Mouse (Mus musculus): ENCODE measurements around the gene Acr. TPM values are rescaled to one million over a fixed set of nuclear protein-coding genes. Genes with fewer than 3 reads are reported as not detected.

Gene Acr
- polyA plus RNA-seq, 1 experiment from 2014 or later, result 2.6 TPM

DNA sequence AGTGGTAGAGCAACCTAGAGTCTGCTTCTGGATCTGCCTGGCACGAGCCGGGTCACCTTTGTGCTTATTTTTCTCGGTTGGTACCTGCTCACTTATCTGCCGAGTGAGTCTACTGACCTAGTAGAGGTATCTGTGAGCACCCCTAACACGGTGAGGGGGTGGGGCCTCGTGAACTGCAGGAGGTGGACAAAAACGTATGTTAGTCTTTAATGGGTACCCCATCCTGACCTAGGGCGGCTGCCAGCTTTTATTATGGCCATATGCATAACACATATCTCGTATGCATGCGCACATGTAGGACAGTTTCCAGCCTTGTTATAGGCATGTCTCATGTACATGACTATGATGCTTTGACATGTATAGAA lies 34.3 kb upstream of the Acr start:
- H3K4me3 ChIP-seq (ENCODE audit: low read depth, low read length), result peak overlapping the region; percentile 42
- 87% methylated on average over 10 of the region's 10 CpGs for WGBS
- no peak for ATAC-seq (ENCODE audit: low read depth)
- H3K27me3 ChIP-seq (ENCODE audit: control insufficient read depth, insufficient read depth, low read length), result no peaks in the 10 kb centered on the region
- 0 out of 2 replicates have a peak overlapping the region, but pooled peaks have one; percentile 29 for H3K9ac ChIP-seq (replicated peaks; ENCODE audit: low read depth, low read length)
- peaks cover 24% of the 10 kb centered on the region for H3K4me1 ChIP-seq (ENCODE audit: control insufficient read depth, insufficient read depth, low read length)
- H3K9me3 ChIP-seq (ENCODE audit: control insufficient read depth, low read length), result no peaks in the 10 kb centered on the region
- no peak overlapping the region for H3K27ac ChIP-seq (ENCODE audit: low read depth, low read length)
- H3K36me3 ChIP-seq (ENCODE audit: control insufficient read depth, insufficient read depth, low read length), result no peaks in the 10 kb centered on the region
- peak overlapping the region; percentile 81 for H3K4me2 ChIP-seq (ENCODE audit: low read depth, low read length)

DNA sequence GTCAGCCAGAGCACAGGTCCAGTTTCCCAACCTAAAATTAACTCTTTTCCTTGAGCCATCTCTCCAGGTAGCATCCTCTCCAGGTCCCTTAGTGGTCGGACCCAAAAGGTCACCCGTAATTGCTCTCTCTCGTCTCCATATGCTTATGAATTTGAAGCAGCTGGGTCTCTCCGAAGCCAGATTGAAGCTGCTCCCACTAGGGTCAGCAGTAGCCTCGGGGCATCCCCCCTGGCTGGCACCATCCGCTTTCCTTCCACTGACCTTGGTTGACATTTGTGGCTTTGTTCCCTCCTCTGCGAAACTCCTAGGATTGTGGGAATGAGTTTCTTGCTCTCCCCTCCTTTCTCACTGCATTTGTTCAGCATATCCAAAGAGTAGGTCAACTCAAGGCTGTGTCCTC lies 24.0 kb upstream of the Acr start:
- 87% methylated on average over 7 of the region's 7 CpGs for WGBS
- ATAC-seq (ENCODE audit: low read depth), result no peak

DNA sequence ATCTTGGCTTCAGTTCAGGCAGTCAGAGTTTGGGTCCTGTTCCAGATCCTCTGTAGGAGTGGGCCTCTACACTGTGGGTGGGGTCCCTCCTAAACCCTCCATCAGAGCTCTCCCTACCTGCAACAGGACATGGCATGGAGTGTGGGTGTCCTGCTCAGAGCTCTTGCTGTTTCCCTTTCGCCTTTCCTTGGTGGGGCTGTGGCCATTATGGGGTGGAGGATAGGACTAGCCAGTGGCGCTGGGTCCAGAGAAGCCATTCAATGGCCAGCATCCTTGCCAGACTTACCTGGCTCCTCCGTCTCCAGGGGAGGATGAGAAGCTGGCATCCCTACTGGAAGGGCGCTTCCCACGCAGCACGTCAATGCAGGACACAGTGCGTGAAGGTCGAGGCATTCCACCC lies 20.8 kb upstream of the Acr start:
- peaks cover 15% of the 10 kb centered on the region; the same call in 1 of the 2 replicates for H3K36me3 ChIP-seq (ENCODE audit: control insufficient read depth, insufficient read depth, low read length)
- no peak overlapping the region for H3K27ac ChIP-seq (ENCODE audit: low read depth, low read length)
- peak; percentile 3; the same call in 1 of the 2 replicates for ATAC-seq (ENCODE audit: low read depth)
- WGBS, result 51% methylated on average over 8 of the region's 8 CpGs
- H3K9me3 ChIP-seq (ENCODE audit: control insufficient read depth, low read length), result no peaks in the 10 kb centered on the region
- no peak overlapping the region for H3K4me2 ChIP-seq (ENCODE audit: low read depth, low read length)
- peaks cover 13% of the 10 kb centered on the region; the same call in 1 of the 2 replicates for H3K4me1 ChIP-seq (ENCODE audit: control insufficient read depth, insufficient read depth, low read length)
- no peaks in the 10 kb centered on the region for H3K27me3 ChIP-seq (ENCODE audit: control insufficient read depth, insufficient read depth, low read length)
- no peak overlapping the region for H3K9ac ChIP-seq (replicated peaks; ENCODE audit: low read depth, low read length)
- no peak overlapping the region for H3K4me3 ChIP-seq (ENCODE audit: low read depth, low read length)

More for the DNA sequence above, 24.0 kb upstream of the Acr start:
- Histone ChIP-seq H3K36me3 (ENCODE audit: control insufficient read depth, insufficient read depth, low read length) (peaks cover 15% of the 10 kb centered on the region; the same call in 1 of the 2 replicates), H3K27ac (ENCODE audit: low read depth, low read length) (no peak overlapping the region), H3K4me3 (ENCODE audit: low read depth, low read length) (no peak overlapping the region), H3K27me3 (ENCODE audit: control insufficient read depth, insufficient read depth, low read length) (no peaks in the 10 kb centered on the region), H3K9me3 (ENCODE audit: control insufficient read depth, low read length) (no peaks in the 10 kb centered on the region), H3K9ac (replicated peaks; ENCODE audit: low read depth, low read length) (no peak overlapping the region), H3K4me1 (ENCODE audit: control insufficient read depth, insufficient read depth, low read length) (peaks cover 13% of the 10 kb centered on the region; the same call in 1 of the 2 replicates), H3K4me2 (ENCODE audit: low read depth, low read length) (no peak overlapping the region)

DNA sequence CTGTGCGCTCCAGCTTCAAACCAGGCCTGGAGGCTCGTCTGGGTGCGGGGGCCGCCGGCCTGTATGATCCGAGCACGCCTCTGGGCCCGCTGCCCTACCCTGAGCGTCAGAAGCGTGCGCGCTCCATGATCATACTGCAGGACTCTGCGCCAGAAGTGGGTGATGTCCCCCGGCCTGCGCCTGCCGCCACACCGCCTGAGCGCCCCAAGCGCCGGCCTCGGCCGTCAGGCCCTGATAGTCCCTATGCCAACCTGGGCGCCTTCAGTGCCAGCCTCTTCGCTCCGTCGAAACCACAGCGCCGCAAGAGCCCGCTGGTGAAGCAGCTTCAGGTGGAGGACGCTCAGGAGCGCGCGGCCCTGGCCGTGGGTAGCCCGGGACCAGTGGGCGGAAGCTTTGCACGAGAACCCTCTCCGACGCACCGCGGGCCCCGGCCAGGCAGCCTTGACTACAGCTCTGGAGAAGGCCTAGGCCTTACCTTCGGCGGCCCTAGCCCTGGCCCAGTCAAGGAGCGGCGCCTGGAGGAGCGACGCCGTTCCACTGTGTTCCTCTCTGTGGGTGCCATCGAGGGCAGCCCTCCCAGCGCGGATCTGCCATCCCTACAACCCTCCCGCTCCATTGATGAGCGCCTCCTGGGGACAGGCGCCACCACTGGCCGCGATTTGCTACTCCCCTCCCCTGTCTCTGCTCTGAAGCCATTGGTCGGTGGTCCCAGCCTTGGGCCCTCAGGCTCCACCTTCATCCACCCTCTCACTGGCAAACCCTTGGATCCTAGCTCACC lies 20.1 kb upstream of the Acr start:
- 13% methylated on average over 58 of the region's 58 CpGs for WGBS
- no peak overlapping the region for H3K27ac ChIP-seq (ENCODE audit: low read depth, low read length)
- H3K4me2 ChIP-seq (ENCODE audit: low read depth, low read length), result peak overlapping the region; percentile 34
- no peaks in the 10 kb centered on the region for H3K27me3 ChIP-seq (ENCODE audit: control insufficient read depth, insufficient read depth, low read length)
- peak overlapping the region; percentile 22 for H3K4me3 ChIP-seq (ENCODE audit: low read depth, low read length)
- peaks cover 13% of the 10 kb centered on the region; the same call in 1 of the 2 replicates for H3K4me1 ChIP-seq (ENCODE audit: control insufficient read depth, insufficient read depth, low read length)
- H3K9me3 ChIP-seq (ENCODE audit: control insufficient read depth, low read length), result no peaks in the 10 kb centered on the region
- peaks cover 19% of the 10 kb centered on the region for H3K36me3 ChIP-seq (ENCODE audit: control insufficient read depth, insufficient read depth, low read length)
- peak overlapping the region; percentile 18; the same call in 1 of the 2 replicates for H3K9ac ChIP-seq (replicated peaks; ENCODE audit: low read depth, low read length)
- ATAC-seq (ENCODE audit: low read depth), result peak; percentile 72

DNA sequence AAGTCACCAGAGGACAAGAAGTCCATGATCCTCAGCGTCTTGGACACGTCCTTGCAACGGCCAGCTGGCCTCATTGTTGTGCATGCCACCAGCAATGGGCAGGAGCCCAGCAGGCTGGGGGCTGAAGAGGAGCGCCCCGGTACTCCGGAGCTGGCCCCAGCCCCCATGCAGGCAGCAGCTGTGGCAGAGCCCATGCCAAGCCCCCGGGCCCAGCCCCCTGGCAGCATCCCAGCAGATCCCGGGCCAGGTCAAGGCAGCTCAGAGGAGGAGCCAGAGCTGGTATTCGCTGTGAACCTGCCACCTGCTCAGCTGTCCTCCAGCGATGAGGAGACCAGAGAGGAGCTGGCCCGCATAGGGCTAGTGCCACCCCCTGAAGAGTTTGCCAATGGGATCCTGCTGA lies 19.3 kb upstream of the Acr start:
- H3K4me3 ChIP-seq (ENCODE audit: low read depth, low read length), result no peak overlapping the region
- peaks cover 18% of the 10 kb centered on the region for H3K36me3 ChIP-seq (ENCODE audit: control insufficient read depth, insufficient read depth, low read length)
- H3K9ac ChIP-seq (replicated peaks; ENCODE audit: low read depth, low read length), result no peak overlapping the region
- no peaks in the 10 kb centered on the region for H3K9me3 ChIP-seq (ENCODE audit: control insufficient read depth, low read length)
- peak; percentile 75 for ATAC-seq (ENCODE audit: low read depth)
- H3K27ac ChIP-seq (ENCODE audit: low read depth, low read length), result no peak overlapping the region
- H3K4me2 ChIP-seq (ENCODE audit: low read depth, low read length), result peak overlapping the region; percentile 34; the same call in 1 of the 2 replicates
- peaks cover 13% of the 10 kb centered on the region; the same call in 1 of the 2 replicates for H3K4me1 ChIP-seq (ENCODE audit: control insufficient read depth, insufficient read depth, low read length)
- no peaks in the 10 kb centered on the region for H3K27me3 ChIP-seq (ENCODE audit: control insufficient read depth, insufficient read depth, low read length)
- WGBS, result 24% methylated on average over 11 of the region's 11 CpGs

DNA sequence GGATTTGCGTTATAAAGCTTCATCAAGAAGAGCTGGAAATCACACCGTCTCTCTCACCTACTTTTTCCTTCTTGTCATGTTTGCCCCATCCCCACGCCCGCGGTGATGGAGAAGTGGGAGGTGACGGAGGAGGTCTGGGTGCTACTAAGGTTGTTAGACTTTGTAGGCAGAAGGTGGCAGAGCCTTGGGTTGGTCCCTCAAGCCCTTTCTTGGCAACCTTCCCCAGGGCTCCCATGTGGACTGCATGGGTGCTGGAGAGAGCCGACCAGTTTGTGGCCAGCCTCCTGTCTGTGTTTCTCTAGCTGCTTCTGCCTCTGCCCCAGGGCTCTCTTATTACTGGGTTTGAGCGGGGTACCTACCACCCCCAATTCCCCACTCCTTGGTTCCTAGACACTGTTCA lies 17.6 kb upstream of the Acr start:
- no peak for ATAC-seq (ENCODE audit: low read depth)
- H3K9me3 ChIP-seq (ENCODE audit: control insufficient read depth, low read length), result no peaks in the 10 kb centered on the region
- H3K27me3 ChIP-seq (ENCODE audit: control insufficient read depth, insufficient read depth, low read length), result peaks cover 4% of the 10 kb centered on the region
- no peak overlapping the region for H3K9ac ChIP-seq (replicated peaks; ENCODE audit: low read depth, low read length)
- H3K4me3 ChIP-seq (ENCODE audit: low read depth, low read length), result no peak overlapping the region
- 97% methylated on average over 8 of the region's 8 CpGs for WGBS
- peaks cover 15% of the 10 kb centered on the region for H3K36me3 ChIP-seq (ENCODE audit: control insufficient read depth, insufficient read depth, low read length)
- peaks cover 13% of the 10 kb centered on the region; the same call in 1 of the 2 replicates for H3K4me1 ChIP-seq (ENCODE audit: control insufficient read depth, insufficient read depth, low read length)
- H3K27ac ChIP-seq (ENCODE audit: low read depth, low read length), result no peak overlapping the region
- no peak overlapping the region for H3K4me2 ChIP-seq (ENCODE audit: low read depth, low read length)

DNA sequence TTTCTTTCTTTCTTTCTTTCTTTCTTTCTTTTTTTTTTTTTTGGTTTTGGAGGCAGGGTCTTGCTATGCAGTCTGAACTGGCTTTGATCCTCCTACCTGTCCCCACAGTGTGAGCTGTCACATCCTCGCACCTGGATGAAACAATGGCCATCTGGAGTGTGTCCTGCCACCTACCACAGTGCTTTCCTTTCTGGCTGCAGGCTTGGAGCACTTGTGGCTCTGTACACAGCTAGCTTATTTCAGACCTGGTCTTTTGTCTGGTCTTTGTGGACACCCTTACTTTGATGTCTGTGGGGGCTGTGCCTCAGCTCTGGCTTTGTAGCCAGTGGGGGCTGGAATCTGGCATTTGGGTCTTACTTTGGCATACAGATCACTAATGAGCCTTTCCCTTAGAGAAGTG lies 16.4 kb upstream of the Acr start:
- Histone ChIP-seq H3K4me2 (ENCODE audit: low read depth, low read length) (no peak overlapping the region), H3K4me1 (ENCODE audit: control insufficient read depth, insufficient read depth, low read length) (peaks cover 17% of the 10 kb centered on the region; the same call in 1 of the 2 replicates), H3K9me3 (ENCODE audit: control insufficient read depth, low read length) (no peaks in the 10 kb centered on the region), H3K9ac (replicated peaks; ENCODE audit: low read depth, low read length) (no peak overlapping the region), H3K27me3 (ENCODE audit: control insufficient read depth, insufficient read depth, low read length) (peaks cover 4% of the 10 kb centered on the region), H3K27ac (ENCODE audit: low read depth, low read length) (no peak overlapping the region), H3K36me3 (ENCODE audit: control insufficient read depth, insufficient read depth, low read length) (peaks cover 12% of the 10 kb centered on the region; the same call in 1 of the 2 replicates), H3K4me3 (ENCODE audit: low read depth, low read length) (no peak overlapping the region)
- 82% methylated on average over 1 of the region's 1 CpGs for WGBS
- ATAC-seq (ENCODE audit: low read depth), result no peak

DNA sequence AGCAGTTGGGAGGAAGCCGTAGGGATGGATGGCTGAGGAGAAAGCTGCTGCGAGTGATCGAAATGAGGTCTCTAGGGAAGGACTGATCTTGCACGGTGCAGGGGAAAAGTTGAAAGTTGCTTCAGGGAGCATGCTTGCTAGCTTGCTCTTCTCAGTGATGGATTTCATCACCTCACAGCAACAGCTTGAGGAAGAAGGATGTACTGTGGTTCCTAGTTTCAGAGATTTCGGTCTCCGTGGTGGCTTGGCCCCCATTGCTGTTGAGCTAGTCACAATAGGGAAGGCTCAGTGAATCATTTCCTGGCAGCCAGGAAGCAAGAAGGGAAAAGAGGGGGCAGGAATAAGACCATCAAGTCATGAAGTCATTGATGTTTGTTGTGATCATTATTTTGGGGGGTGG lies 12.5 kb upstream of the Acr start:
- Histone ChIP-seq H3K9ac (replicated peaks; ENCODE audit: low read depth, low read length) (no peak overlapping the region), H3K9me3 (ENCODE audit: control insufficient read depth, low read length) (no peaks in the 10 kb centered on the region), H3K27ac (ENCODE audit: low read depth, low read length) (no peak overlapping the region), H3K36me3 (ENCODE audit: control insufficient read depth, insufficient read depth, low read length) (peaks cover 8% of the 10 kb centered on the region; the same call in 1 of the 2 replicates), H3K4me3 (ENCODE audit: low read depth, low read length) (no peak overlapping the region), H3K4me1 (ENCODE audit: control insufficient read depth, insufficient read depth, low read length) (peaks cover 16% of the 10 kb centered on the region; the same call in 1 of the 2 replicates), H3K4me2 (ENCODE audit: low read depth, low read length) (no peak overlapping the region), H3K27me3 (ENCODE audit: control insufficient read depth, insufficient read depth, low read length) (peaks cover 22% of the 10 kb centered on the region)
- 93% methylated on average over 6 of the region's 6 CpGs for WGBS
- ATAC-seq (ENCODE audit: low read depth), result no peak
